Mouse (Mus musculus): ENCODE data around the gene Bbs12. TPM values are rescaled to one million over a fixed set of nuclear protein-coding genes. Genes with fewer than 3 reads are reported as not detected.

The Bbs12 gene
- 0.11 and 0.14 TPM in 2 replicates for polyA plus RNA-seq (2012; rRNA removed)

DNA sequence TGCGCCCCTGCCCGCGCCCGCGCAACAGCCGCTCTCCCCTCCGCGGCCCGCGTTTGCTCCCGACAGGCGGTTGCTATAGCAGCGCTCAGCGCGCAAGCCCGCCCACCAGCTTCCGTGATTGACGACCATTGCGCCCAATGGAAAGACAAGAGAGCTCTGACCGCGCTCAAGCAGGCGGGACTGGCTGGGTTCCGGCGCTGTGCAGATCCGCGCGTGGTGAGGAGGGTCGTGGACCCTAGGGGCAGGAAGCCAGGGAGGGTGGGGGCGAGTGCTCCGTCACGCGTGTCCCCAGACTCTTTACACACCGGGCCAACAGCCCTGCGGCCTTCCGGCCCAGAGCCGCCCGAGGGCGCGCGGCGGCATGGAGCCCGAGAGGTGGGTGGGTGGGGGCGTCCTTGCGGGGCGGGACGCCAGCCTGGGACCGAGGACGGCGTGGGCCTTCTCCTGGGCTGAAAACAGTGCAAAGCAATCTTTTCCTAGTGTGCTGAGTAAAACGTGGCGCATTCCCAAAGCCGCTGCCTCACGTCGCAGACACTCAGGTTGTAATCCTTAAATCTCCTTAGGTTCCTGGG is at the start of gene Bbs12, which contains the start of gene Cetn4:
Gene Bbs12, plus strand, starts transcription at position 185 of the 572 bp plus-strand sequence.
Gene Cetn4, minus strand, starts transcription at position 339 of the 572 bp plus-strand sequence.
- H3K27ac ChIP-seq (ENCODE audit: insufficient read depth, low read depth, low read length), result no peak within 1 kb of the TSS; the same call in 1 of the 2 replicates
- WGBS, result under 1% methylated on average over 54 of the region's 54 CpGs

DNA sequence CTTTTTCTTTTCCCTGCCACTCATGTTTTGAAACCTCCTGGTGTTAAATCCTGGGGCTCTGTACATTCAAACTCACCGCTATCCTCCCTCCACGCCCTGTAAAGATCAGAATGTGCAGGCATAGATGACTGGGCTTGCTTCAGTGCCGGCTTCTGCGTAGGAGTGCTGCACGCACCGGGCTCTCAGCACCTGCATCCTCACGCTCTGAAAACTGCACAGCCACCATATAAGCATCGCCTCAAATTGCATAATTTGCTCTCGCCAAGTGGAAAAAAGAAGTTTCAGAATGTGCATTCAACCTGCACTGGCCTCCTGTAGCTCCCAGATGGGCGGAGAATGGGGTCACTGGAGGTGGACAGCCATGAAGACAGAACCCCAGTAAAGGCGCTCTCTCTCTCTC is 44.0 kb upstream of the Bbs12 start:
- 78% methylated on average over 11 of the region's 11 CpGs for WGBS
- H3K4me1 ChIP-seq (ENCODE audit: control insufficient read depth, insufficient read depth, insufficient read length, low read length), result no peaks in the 10 kb centered on the region
- TF ChIP-seq CTCF (IDR thresholded peaks at IDR 0.05; ENCODE audit: extremely low read depth, insufficient read length, insufficient replicate concordance, low read depth, low read length), result no peak
- no peak for TF ChIP-seq POLR2A (IDR thresholded peaks at IDR 0.05; ENCODE audit: low read depth, low read length)
- no peak overlapping the region for H3K4me3 ChIP-seq (ENCODE audit: low read depth, low read length)
- no peaks in the 10 kb centered on the region for H3K27me3 ChIP-seq (ENCODE audit: control insufficient read depth, insufficient read depth, low read length)
- H3K36me3 ChIP-seq (ENCODE audit: control insufficient read depth, insufficient read depth, low read length), result no peaks in the 10 kb centered on the region
- H3K27ac ChIP-seq (ENCODE audit: insufficient read depth, low read depth, low read length), result no peak overlapping the region

More for the DNA sequence above, at the start of gene Bbs12, which contains the start of gene Cetn4:
- Histone ChIP-seq H3K36me3 (ENCODE audit: control insufficient read depth, insufficient read depth, low read length) (no peaks in the 10 kb centered on the region), H3K4me1 (ENCODE audit: control insufficient read depth, insufficient read depth, insufficient read length, low read length) (0 out of 2 replicates have a peak, but pooled peaks cover 5% of the 10 kb centered on the region), H3K27me3 (ENCODE audit: control insufficient read depth, insufficient read depth, low read length) (no peaks in the 10 kb centered on the region), H3K4me3 (ENCODE audit: low read depth, low read length) (peak within 1 kb of the TSS; percentile 93)
- TF ChIP-seq CTCF (IDR thresholded peaks at IDR 0.05; ENCODE audit: extremely low read depth, insufficient read length, insufficient replicate concordance, low read depth, low read length) (no peak), POLR2A (IDR thresholded peaks at IDR 0.05; ENCODE audit: low read depth, low read length) (0 out of 2 replicates have a peak, but pooled peaks have one; percentile 22)

DNA sequence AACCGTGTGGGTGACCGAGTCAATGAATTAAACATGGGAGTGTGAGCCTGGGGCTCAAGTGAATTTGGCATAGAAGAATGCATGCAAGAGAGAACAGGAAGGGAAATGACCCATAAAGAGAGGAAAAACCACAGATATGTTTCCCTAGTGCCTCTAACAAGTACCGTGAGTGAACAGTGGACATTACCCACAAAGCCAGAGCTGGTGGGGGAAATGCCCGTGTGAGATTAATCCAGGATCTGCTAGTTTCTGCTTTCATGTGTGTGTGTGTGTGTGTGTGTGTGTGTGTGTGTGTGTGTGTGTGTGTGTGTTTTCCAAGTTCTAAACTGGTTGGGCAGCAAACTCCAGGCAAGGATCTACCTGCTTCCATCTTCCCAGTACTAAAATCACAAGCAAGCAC is 42.4 kb upstream of the Bbs12 start:
- TF ChIP-seq POLR2A (IDR thresholded peaks at IDR 0.05; ENCODE audit: low read depth, low read length) (no peak), CTCF (IDR thresholded peaks at IDR 0.05; ENCODE audit: extremely low read depth, insufficient read length, insufficient replicate concordance, low read depth, low read length) (no peak)
- Histone ChIP-seq H3K36me3 (ENCODE audit: control insufficient read depth, insufficient read depth, low read length) (no peaks in the 10 kb centered on the region), H3K27ac (ENCODE audit: insufficient read depth, low read depth, low read length) (no peak overlapping the region), H3K27me3 (ENCODE audit: control insufficient read depth, insufficient read depth, low read length) (no peaks in the 10 kb centered on the region), H3K4me3 (ENCODE audit: low read depth, low read length) (no peak overlapping the region), H3K4me1 (ENCODE audit: control insufficient read depth, insufficient read depth, insufficient read length, low read length) (no peaks in the 10 kb centered on the region)
- WGBS, result 77% methylated on average over 4 of the region's 4 CpGs

DNA sequence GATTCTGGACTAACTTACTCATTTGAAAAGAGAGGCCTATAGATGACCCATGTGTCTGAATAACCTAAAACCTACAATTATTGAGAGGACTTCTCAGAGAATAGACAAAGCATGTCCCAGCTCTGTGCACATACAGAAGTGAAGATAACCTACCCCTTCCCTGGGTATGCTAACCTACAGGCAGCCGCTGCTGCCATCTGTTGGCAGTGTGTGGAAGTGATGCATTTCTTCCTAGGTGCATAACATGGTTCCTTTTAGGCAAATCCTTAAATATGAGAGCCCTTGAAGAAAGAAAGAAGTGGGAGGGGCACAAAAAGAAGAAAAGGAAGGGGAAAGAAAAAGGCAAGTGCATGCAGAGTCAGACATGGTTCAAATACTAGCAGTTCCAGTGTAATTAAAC is 41.1 kb upstream of the Bbs12 start:
- Histone ChIP-seq H3K36me3 (ENCODE audit: control insufficient read depth, insufficient read depth, low read length) (no peaks in the 10 kb centered on the region), H3K4me3 (ENCODE audit: low read depth, low read length) (no peak overlapping the region), H3K4me1 (ENCODE audit: control insufficient read depth, insufficient read depth, insufficient read length, low read length) (no peaks in the 10 kb centered on the region), H3K27me3 (ENCODE audit: control insufficient read depth, insufficient read depth, low read length) (no peaks in the 10 kb centered on the region), H3K27ac (ENCODE audit: insufficient read depth, low read depth, low read length) (no peak overlapping the region)
- peak; percentile 69; the same call in 1 of the 2 replicates for TF ChIP-seq CTCF (IDR thresholded peaks at IDR 0.05; ENCODE audit: extremely low read depth, insufficient read length, insufficient replicate concordance, low read depth, low read length)
- TF ChIP-seq POLR2A (IDR thresholded peaks at IDR 0.05; ENCODE audit: low read depth, low read length), result no peak
- 16% methylated on average over 1 of the region's 1 CpGs for WGBS

DNA sequence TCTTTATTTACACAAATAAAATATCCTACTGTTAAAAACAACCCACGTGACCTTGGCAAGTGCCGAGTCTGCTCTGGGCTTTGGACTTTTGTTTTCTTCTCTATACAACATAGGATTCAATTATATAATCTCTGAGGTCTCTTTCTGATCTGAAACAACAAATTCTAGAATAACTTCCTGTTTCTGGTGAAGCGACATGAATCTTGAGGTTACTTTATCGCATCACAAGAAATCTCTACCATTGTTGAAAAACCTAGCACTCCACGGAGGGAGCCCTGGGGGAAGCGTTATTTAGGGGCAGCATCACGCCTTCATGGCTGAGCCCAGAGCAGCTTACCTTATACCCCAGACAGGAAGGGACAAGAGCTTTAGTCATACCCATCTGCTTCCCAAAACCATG is 39.3 kb upstream of the Bbs12 start:
- H3K4me1 ChIP-seq (ENCODE audit: control insufficient read depth, insufficient read depth, insufficient read length, low read length), result no peaks in the 10 kb centered on the region
- no peak overlapping the region for H3K27ac ChIP-seq (ENCODE audit: insufficient read depth, low read depth, low read length)
- no peak overlapping the region for H3K4me3 ChIP-seq (ENCODE audit: low read depth, low read length)
- H3K27me3 ChIP-seq (ENCODE audit: control insufficient read depth, insufficient read depth, low read length), result no peaks in the 10 kb centered on the region
- WGBS, result 70% methylated on average over 7 of the region's 7 CpGs
- H3K36me3 ChIP-seq (ENCODE audit: control insufficient read depth, insufficient read depth, low read length), result no peaks in the 10 kb centered on the region
- TF ChIP-seq CTCF (IDR thresholded peaks at IDR 0.05; ENCODE audit: extremely low read depth, insufficient read length, insufficient replicate concordance, low read depth, low read length) (no peak), POLR2A (IDR thresholded peaks at IDR 0.05; ENCODE audit: low read depth, low read length) (no peak)

DNA sequence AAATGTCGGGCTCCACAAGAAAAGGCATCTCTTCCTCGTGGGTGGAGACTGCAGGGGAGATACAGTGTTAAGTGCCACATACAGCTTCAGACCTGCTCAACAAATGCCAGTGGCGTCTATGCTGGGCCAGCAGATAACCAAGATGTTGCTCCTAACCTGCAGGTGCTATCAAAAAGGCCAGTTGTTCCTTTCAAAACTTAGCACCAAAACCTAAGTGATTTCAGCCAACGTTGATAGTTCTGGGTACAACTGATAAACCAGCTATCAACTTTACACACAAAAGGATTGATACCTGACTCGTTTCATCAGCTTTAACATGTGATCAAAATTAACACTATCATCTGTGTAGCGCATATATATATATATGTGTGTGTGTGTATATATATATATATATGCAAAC is 37.7 kb upstream of the Bbs12 start:
- no peak overlapping the region for H3K4me3 ChIP-seq (ENCODE audit: low read depth, low read length)
- no peaks in the 10 kb centered on the region for H3K36me3 ChIP-seq (ENCODE audit: control insufficient read depth, insufficient read depth, low read length)
- H3K27me3 ChIP-seq (ENCODE audit: control insufficient read depth, insufficient read depth, low read length), result no peaks in the 10 kb centered on the region
- TF ChIP-seq POLR2A (IDR thresholded peaks at IDR 0.05; ENCODE audit: low read depth, low read length), result no peak
- TF ChIP-seq CTCF (IDR thresholded peaks at IDR 0.05; ENCODE audit: extremely low read depth, insufficient read length, insufficient replicate concordance, low read depth, low read length), result no peak
- no peak overlapping the region for H3K27ac ChIP-seq (ENCODE audit: insufficient read depth, low read depth, low read length)
- no peaks in the 10 kb centered on the region for H3K4me1 ChIP-seq (ENCODE audit: control insufficient read depth, insufficient read depth, insufficient read length, low read length)
- 64% methylated on average over 6 of the region's 6 CpGs for WGBS

DNA sequence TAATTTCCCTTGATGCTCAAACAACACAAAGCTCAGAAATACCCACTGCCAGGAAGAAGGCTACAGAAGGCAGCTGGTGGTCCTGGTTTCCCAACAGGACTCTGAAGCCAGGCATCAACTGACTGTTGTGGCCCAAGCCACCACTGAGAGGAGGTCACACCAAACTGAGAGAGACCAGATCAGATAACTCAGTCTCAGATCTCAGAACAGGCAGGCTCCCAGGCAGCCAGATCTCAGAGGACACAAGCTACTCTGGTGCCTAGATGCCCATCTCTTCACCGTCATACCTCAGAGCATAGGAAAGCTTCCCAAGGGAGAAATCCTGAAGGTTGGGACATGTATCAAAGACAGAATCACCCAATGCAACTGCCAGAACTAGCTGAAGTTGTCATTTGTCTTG is 32.1 kb upstream of the Bbs12 start:
- H3K36me3 ChIP-seq (ENCODE audit: control insufficient read depth, insufficient read depth, low read length), result no peaks in the 10 kb centered on the region
- H3K4me1 ChIP-seq (ENCODE audit: control insufficient read depth, insufficient read depth, insufficient read length, low read length), result no peaks in the 10 kb centered on the region
- WGBS, result 77% methylated on average over 1 of the region's 1 CpGs
- no peaks in the 10 kb centered on the region for H3K27me3 ChIP-seq (ENCODE audit: control insufficient read depth, insufficient read depth, low read length)
- H3K27ac ChIP-seq (ENCODE audit: insufficient read depth, low read depth, low read length), result no peak overlapping the region
- TF ChIP-seq CTCF (IDR thresholded peaks at IDR 0.05; ENCODE audit: extremely low read depth, insufficient read length, insufficient replicate concordance, low read depth, low read length), result no peak
- TF ChIP-seq POLR2A (IDR thresholded peaks at IDR 0.05; ENCODE audit: low read depth, low read length), result no peak
- H3K4me3 ChIP-seq (ENCODE audit: low read depth, low read length), result no peak overlapping the region
